Mouse (Mus musculus) spleen, adult 2 months (tissue): ENCODE measurements at regions not wholly inside any gene's neighbourhood (a gene's known extent, or its start where the extent isn't known, plus 50 kb on each side); places are given as distances from the start of the nearest gene placed in this dataset.

Experiments used
- CTCF ChIP-seq: fragments of 200-500 bp; IDR thresholded peaks from 2 replicates; pipeline ENCODE4 v1.5.1; 2011; ENCODE audit warnings: mild to moderate bottlenecking, inconsistent platforms; ENCODE audit not compliant: insufficient read depth, insufficient read length, insufficient replicate concordance; ENCODE audit errors: extremely low read depth
- POLR2A ChIP-seq: fragments of 200-500 bp; IDR thresholded peaks from 2 replicates; pipeline ENCODE4 v1.6.1; 2011; ENCODE audit warnings: low read depth, low read length, inconsistent platforms

DNA sequence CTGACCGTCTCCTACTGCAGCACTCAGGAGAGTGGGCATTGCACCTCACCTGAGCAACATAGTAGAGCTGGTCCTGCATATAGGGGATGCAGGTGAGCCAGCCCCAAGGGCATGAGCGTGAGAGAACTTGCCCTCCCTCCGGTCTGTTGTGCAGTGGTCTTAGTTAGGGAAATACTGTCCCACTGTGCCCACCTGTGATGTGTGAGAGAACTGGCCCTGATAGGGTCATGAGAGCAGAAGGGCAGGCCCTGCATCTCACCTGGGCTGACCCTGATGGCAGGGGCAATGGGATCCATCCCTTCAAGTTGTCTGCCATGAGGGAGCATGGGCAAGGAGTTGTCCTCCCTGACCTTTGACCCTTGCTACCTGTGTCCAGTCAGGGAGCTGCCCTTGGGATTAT is 305.3 kb downstream of the Rapgef2 start:
- TF ChIP-seq CTCF (no peak), POLR2A (no peak)
